Mouse (Mus musculus): ENCODE results near the gene Hip1r.

Hip1r gene

DNA sequence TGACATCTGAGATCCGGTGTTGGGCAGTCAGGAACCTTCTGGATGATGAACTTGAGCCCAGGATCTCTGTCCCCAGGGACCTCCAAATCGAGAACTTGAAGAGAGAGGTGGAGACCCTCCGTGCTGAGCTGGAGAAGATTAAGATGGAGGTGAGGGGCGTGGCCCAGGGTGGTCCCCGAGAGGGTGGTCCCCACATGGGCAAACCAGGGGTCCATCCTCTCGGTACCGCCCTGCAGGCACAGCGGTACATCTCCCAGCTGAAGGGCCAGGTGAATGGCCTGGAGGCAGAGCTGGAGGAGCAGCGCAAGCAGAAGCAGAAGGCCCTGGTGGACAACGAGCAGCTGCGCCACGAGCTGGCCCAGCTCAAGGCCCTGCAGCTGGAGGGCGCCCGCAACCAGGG is 23.3 kb downstream of the Hip1r start:
- no peak for DNase-seq (ENCODE audit: low read depth)

DNA sequence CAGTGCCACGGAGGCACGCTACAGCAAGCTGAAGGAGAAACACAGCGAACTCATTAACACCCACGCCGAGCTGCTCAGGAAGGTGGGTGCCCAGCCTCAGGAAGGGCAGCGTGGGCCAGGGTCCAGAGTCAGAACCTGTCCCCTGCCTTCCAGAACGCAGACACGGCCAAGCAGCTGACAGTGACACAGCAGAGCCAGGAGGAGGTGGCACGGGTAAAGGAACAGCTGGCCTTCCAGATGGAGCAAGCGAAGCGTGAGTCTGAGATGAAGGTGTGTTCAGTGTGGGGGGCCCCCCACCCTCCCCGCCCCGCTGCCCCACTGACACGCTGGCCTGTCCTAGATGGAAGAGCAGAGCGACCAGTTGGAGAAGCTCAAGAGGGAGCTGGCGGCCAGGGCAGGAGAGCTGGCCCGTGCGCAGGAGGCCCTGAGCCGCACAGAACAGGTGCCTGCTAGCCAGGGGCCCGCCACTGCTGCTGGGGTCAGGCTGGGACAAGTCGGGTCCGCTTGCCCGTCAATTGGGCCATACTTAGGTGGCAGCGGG is 23.9 kb downstream of the Hip1r start:
- no peak for DNase-seq (ENCODE audit: low read depth)

DNA sequence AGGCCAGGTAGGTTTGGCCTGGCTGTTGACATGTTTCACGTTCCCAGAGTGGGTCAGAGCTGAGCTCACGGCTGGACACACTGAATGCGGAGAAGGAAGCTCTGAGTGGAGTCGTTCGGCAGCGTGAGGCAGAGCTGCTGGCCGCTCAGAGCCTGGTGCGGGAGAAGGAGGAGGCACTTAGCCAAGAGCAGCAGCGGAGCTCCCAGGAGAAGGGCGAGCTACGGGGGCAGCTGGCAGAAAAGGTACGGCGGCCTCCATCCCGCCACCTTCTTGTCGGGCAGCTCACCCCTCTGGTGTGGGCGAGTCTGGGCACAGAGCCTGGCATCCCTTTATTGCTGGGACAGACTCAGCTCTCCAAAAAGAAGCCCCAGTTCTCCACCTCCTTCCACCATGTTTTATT is 24.4 kb downstream of the Hip1r start:
- no peak for DNase-seq (ENCODE audit: low read depth)

DNA sequence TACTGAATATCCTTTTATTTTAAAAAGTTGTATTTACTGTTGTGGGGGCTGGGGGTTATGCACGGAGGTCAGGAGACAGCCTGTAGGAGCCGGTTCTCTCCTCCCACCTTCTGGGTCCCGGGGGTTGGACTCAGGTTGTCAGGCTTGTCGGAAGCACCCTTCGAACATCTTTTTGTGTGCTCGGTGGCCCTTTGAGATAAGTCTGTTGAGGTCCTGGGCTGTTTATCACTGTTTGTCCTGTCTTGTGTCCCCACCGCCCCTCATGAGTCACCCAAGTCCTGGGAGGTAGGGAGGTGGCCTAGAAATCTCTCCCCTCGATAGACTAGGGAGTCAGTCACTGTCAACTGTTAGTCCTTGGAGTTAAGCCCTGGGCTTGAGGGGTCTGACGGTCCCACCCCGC is 24.9 kb downstream of the Hip1r start:
- DNase-seq (ENCODE audit: low read depth), result no peak

DNA sequence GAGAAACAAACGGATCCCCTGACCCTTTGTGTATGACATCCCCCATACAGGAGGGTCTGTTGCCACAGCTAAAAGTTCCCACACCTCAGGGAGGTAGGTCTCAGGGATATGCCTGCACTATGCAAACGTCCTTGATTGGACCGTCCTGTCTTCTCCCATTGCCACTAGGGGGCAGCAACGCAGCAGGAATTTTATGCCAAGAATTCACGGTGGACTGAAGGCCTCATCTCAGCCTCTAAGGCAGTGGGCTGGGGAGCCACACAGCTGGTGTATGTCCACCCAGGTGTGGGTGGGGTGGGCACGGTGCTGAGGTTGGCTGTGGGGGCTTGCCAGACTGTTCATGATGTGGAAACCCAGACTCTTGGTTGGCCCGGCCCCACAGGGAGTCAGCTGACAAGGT is 27.4 kb downstream of the Hip1r start:
- DNase-seq (ENCODE audit: low read depth), result peak; percentile 94

DNA sequence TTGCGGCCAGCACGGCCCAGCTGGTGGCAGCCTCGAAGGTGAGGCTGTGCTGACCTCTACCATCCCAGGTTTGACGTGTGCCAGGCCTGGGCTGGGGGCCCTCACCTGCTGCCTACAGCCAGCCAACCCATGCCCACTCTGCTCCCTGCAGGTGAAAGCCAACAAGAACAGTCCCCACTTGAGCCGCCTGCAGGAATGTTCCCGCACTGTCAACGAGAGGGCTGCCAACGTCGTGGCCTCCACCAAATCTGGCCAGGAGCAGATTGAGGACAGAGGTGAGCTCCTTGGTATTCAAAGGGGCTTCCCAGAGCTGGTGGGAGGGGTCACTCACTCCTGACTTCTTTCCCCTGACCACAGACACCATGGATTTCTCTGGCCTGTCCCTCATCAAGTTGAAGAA is 27.8 kb downstream of the Hip1r start:
- DNase-seq (ENCODE audit: low read depth), result no peak

DNA sequence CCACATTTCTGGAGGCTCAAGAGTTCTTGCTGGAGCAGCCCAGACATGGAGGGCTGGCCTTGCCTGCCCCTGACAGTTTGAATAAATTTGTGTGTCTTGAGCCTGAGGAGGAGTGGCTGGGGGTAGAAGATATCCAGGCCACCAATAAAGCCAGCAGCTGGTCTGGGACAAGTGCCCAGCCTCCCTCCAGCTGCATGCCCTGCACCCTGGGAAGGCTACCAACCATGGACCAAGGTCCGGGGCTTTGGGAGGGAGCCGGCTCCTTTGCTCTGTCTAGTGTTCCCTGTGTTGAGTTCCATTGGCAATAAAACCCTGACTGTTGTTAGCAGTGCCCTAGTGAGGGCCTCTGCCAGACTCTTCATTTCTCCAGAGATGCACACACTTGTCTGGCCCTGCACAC is 29.4 kb downstream of the Hip1r start:
- no peak for DNase-seq (ENCODE audit: low read depth)

DNA sequence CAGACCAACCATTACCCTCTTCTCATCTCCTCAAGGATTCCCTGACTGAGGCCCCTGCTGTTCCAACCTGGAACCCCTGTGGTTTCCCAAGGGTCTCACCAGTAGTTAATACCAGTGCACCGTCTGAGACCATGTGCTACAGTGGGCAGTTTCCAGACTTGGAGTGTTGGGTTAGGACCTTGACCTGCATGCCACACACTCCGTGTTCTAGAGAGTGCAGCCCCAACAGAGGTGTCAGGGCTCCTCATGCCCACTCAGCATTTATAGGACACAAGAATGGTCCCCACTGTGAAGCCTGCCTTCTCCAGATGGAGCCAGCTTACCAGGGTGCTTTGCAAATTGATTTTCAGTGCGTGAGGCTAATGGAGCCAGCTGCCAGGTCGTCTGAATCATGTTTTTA is 29.9 kb downstream of the Hip1r start:
- no peak for DNase-seq (ENCODE audit: low read depth)

DNA sequence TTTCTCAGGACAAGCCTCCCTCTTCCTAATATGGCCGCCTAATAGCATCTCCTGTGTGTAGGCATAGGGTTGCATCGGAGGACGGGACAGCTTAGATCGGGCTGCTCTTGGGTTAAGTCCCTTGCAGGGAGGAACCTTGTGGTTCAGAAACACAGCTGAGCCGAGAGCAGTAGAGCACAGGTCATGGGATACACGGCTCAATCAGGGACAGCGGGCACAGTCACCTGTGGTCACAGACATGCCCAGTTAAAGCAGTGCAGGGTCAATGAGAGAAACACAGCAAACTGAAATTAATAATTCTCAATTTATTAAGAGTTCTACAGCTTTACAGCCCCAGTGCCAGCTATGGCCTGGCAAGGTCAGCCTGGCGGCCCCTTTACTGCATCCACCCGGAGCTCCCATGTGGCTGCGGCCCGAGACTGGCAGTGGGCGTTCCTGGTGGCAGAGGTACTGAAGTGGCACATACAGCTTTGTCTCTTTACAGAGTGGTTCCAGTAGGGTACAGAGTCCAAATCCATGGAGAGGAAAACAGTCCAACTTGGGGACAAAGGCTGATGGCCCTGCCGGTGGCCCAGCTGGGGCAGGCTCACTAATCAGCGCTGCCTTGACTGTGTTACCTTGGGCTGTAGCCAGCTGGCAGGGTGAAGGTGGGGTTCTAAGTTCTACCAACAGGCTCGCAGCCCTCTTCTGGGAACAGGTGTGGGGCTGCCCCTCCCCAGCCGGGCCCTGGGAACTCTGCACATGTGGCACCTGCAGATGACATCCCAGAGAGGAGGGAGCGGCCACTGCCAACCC is 31.1 kb downstream of the Hip1r start:
- DNase-seq (ENCODE audit: low read depth), result no peak

DNA sequence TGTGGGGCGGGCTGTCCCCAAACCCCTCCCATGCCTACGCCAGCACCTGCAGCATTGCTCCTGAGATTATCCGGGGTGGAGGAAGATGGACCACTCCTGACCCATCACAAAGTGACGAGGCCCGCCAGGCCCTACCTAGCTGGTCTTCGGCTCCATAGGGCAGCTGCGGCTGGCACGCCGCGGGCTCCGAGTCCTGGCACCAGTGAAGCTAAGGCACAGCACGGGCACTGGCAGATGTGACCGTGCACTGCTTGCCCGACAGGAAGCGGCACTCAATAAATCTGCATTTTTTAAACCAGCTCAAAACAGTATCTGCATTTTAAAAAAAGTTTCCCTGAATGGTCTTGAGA is 31.7 kb downstream of the Hip1r start:
- DNase-seq (ENCODE audit: low read depth), result no peak

DNA sequence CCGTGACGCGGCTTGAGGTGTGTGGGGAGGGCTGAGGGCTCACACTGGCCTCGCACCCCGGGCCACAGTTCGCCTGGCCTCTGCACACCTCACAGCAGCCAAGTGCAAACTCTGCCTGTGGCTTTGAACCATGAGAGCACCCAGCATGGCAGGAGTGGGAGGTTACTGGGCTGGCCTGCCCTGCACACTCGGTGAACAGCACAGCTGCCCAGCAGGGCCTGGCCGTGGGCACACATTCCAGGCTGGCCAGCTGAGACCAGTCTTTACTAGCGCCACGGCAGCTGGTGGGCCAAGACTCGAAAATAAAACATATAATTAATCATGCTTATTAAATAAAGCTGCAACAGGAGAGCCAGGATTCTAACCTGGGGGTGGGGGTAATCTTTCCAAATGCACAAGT is 32.2 kb downstream of the Hip1r start:
- no peak for DNase-seq (ENCODE audit: low read depth)

DNA sequence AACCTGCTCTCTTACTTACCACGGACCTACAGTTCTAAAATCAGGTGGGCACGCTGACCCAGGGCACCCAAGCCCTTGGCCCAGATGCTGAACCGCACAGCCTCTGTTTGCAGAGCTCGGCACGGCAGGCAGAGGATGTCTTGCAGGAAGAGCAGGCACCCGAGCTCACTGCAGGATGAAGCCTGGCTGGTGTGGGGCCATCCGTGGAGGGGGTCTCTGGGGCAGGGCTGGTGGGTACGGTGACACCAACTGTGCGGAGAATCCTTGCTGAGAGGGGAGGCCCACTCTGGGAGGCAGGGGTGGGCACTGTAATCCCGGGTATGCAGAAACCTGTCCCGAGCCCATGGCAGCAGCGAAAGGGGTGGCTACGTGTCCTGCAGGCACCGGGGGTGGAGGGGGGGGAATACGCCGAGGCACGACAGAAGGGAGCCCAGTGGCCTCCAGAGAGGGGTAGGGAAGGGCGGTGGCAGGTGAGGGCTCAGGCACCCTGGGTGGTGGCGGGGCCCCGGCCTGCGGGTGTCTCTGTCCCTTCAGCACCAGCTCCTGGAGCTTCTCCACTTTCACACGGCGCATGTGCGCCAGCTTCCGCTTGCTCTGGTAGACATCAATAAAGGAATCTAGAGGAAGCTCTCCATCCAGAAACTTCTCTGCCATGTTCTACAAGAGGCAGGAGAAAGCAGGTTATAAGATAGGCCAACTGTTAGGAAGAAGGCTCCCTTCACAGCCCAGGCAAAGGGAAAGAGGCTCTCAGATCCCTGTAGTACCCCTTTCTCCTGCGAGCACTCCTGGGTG is 32.9 kb downstream of the Hip1r start:
- DNase-seq (ENCODE audit: low read depth), result no peak

DNA sequence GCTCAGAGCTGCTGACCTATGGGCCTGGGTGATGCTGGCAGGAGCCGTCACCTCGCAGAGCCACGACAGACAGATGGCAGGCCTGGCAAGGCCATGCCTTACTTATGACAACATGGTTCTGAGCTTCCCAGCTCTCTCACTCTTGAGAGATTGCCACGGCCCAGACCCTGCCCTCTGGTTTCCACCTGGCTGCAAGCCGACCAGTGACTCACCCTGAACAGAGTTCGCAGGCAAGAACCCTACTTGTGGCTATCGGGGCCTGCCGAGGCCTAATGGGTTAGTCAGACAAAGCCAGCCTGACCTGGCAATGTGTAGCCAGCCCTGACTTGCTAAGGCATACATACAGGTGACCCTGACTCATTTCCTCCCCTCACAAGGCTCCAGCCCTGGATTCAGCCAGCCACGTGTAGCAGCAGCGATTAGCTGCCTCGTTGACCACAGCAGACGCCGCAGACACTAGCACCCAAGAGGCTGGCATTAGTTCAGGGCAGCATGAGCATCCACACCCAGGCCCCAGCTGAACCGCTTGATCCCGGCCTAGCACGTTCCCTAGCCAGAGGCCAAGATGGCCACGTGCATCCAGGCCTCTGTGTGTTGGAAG is 33.6 kb downstream of the Hip1r start:
- DNase-seq (ENCODE audit: low read depth), result no peak

DNA sequence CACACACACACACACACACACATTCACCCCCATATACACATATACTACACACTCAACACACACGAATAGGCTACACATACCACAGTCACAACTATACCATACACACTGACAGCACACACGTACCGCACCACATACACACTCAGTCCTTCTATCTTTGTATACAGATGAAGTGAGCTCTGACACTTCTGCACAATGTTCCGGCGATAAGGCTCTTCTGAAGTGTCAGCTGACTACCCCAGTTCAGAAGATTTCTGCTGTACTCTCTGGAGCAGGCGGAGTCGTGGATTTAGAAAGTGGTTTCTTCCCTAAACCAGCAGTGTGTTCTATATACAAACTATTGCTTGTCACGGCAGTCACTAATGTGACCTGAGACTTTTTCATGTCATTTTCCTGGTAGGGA is 36.6 kb downstream of the Hip1r start:
- DNase-seq (ENCODE audit: low read depth), result peak; percentile 9

DNA sequence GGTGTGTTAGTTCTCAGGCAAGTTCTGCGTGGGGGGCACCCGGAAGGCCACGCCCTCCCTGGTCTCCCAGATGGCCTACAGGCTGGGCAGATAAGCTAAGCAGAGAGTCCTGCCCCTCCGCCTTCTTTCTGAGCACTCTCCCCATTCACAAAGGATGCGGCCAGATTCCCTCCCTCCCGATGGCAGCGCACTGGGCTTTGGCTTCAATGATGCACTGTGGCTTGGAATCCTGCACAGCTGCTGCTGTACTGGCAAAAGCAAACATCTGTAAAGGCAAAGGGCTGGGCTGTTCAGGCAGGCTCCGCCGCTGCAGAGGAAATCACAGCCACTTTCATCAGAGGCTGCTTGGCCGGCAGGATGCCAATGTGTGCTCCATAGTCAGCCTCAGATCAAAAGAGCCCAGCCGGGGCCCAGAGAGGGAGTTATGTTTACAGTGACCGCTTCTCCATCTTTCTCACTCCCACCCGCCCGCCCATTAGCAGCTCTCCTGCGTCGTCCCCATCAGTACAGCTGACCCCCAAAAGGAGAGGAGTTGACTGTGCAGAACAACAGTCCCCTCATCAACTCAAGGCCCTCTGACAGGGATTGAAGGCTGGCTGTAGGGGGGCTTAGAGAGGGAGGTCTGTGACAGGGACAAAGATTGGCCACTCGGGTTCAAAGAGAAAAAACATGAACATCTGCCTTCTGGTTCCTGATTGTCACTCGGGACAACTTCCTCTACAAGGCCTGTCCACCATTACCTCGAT is 37.7 kb downstream of the Hip1r start:
- DNase-seq (ENCODE audit: low read depth), result peak; percentile 19

DNA sequence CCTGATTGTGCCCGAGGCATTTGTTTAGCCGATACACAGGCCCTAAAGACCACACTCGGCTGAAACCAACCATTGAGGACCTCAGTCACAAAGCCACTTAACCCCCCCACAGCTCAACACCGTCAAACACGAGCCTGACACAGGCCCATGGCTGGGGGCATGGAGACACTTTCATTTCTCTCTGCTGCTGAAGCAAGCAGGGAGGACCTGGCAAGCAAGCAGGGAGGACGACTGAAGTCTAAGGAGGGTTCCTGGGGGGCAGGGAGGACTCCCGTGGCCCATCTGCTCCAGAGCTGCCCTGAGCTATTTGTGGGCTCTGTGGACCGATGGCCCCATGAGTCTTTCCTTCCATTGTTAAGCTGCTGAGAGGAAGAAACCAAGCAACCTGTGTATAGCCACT is 38.5 kb downstream of the Hip1r start:
- peak; percentile 27 for DNase-seq (ENCODE audit: low read depth)

DNA sequence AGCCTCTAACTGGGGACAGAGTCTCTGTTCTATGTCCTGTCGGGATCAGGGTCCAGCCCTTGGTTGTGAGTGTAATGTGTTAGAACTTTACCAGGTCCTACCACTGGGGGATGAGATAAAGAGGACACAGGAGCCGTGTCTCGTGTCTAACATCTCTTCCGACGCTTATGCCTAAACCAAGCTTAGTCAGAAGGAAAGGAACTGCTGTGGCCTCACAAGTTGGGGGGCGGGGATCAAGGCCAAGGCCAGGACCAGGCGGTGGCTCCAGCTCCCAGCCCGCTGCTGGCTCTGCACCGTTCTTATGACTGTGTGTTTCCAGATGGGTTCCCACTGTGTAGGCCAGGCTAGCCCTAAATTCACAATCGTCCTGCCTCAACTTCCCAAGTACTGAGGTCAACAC is 39.5 kb downstream of the Hip1r start:
- peak; percentile 60 for DNase-seq (ENCODE audit: low read depth)

DNA sequence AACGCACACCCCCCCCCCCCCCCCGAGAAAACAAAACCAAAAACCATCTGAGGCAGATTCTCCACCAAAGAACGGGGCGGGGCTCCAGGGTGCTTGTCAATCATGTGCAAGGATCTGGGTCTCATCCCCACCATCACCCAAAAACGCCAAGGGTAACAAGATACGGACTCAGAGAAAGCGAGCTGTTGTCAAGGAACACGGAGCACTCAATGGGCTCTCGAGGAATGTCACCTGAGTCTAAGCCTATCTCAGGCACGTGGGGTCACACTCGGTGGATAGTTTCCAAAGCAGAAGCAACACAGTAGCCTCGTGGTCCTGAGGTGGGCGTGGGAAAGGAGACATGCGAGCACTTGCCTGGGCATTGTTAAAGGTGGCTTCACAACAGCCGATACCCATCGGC is 40.3 kb downstream of the Hip1r start:
- DNase-seq (ENCODE audit: low read depth), result peak; percentile 55

DNA sequence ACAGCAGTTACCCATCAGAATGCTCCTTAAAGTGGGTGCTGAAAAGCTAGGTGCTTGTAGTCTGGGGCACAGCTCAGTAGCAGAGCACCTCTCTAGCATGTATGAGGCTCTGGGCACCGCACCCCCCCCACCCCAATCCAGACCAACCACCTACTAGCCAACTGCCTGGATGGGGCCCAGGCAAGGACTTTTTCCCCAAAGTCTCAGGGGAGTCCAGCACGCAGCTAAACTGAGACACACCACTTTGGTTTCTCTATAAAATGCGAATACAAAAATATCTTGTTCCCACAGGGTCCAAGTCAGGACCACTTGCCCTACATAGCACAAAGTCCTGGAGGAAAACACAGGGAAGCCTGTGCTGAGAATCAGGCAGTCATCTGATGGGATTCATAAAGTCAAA is 40.8 kb downstream of the Hip1r start:
- peak; percentile 19 for DNase-seq (ENCODE audit: low read depth)

DNA sequence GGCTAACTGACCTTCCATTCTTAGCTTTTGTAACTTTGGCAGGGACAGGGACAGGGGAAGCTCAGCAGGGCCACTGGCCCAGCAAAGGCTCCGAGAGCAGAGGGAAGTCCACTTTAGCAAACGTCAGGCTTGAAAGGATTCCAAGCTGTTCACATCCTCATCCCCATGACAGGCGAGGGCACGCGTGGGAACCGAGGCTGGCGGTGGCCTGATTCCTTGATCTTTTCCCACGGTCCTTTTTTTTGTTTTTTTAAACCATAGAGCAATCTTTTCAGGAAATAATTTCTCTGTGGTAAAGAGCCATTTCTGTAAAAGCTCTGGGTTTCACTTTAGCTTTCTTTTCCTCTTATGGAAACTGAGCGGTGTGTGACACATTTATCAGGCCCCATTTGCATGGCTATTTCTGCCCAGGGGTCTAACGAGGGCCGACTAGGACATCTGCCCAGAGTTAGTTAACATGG is 41.4 kb downstream of the Hip1r start:
- DNase-seq (ENCODE audit: low read depth), result peak; percentile 57

DNA sequence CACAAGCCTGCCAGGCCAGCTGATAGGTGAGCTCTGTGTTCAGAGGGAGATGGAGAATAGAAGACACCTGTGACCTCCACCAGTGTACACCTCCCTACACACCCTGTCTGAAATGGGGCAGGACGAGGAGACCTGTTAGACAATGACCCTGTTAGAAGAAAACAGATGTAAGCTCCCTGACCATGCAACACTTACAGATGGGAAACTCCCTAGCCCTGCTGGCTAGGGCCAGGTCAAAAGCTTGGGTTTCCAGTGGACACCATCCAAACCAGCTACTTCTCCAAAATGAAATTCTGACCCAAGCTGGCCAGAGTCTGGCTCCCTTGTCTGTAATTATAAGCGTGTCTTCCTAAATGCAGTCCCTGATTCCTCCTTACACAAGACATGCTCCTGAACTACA is 42.3 kb downstream of the Hip1r start:
- DNase-seq (ENCODE audit: low read depth), result no peak

DNA sequence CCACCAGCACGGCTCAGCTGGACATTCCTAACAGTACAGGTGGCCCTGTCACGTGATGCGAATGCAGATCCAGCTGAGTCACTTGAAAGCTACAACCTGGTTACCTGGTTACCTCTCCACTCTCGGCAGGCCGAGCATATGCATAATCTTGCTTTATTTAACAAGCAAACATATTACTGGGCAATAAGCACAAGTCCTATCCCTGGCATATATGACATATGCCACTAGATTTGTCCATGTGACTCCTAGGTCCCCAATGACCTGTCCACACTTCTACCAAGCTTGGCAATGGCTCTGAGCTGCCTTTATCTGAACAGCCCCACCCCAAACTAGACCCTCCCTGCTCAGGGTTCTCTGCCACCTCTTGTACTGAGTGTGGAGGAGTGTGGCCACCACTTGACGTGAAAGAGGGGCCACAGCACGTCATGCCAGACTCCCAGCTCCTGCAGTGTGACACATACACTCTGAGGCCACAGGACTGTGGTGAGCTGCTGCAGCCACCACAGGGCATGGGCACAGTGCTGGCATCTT is 42.9 kb downstream of the Hip1r start:
- no peak for DNase-seq (ENCODE audit: low read depth)
